Mouse (Mus musculus) heart, adult 2 months (tissue): ENCODE results near the gene Stx11.

Experiments used
- CTCF ChIP-seq: fragments of 200-600 bp; IDR thresholded peaks from 2 replicates; pipeline ENCODE4 v1.8.1; 2022; ENCODE audit warnings: antibody characterized with exemption, mild to moderate bottlenecking, moderate library complexity
- POLR2A ChIP-seq: fragments of 200-500 bp; IDR thresholded peaks from 2 replicates; pipeline ENCODE4 v1.6.1; 2011; ENCODE audit warnings: mild to moderate bottlenecking, low read depth, low read length, control low read depth; ENCODE audit not compliant: insufficient read depth

DNA sequence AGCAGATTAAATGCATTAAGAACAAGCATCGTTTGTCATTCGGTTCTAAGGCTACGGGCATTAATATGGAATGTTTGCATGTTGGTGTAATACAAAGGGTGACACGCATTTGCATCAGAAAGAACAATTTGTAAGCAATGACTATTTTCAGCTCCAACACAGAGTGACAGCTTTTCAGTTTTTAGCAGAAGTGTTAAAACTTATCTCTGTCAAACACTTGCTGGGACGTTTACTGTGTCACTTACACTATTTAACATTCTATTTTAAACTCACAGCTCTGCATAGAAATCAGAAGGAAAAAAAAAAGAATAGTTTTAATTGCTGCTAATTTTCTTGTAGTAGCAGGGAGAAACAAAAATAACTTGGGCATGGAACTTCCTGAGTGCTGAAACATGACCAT is 22.4 kb upstream of the Stx11 start:
- TF ChIP-seq POLR2A = no peak
- TF ChIP-seq CTCF = no peak
